Mouse (Mus musculus): Measurements from ENCODE around the gene Mapk8ip2. TPM values are rescaled to one million over a fixed set of nuclear protein-coding genes. Genes with fewer than 3 reads are reported as not detected.

The Mapk8ip2 gene
- polyA plus RNA-seq, 1 experiment from 2014 or later: 47.3 TPM

DNA sequence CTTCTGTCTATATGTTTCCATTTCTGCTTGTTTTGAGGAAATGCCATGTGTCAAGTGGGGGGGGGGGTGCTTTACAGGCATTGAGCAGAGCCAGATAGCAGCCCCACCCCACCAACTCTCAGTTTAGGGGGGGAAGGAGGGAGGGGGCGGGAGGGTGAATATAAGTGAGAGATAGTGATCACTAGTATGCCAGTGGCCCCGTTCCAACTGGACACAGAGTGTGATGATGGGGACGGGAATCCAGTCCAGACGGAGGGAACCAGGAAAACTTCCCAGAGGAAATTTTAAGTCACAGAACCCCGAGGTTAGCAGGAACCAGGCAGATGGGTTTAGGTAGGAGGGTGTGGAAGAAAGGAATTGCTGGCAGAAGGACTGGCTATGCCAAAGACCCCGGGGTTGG, 1.9 kb downstream of the Mapk8ip2 start:
- H3K4me1 ChIP-seq: peaks cover 26% of the 10 kb centered on the region
- ATAC-seq: no peak
- H3K9ac ChIP-seq: peak overlapping the region; percentile 88
- peaks cover 12% of the 10 kb centered on the region for H3K27me3 ChIP-seq
- no peaks in the 10 kb centered on the region for H3K9me3 ChIP-seq (replicated peaks)
- H3K27ac ChIP-seq: no peak overlapping the region
- H3K4me2 ChIP-seq: peak overlapping the region; percentile 88
- WGBS: 82% methylated on average over 6 of the region's 6 CpGs
- peak overlapping the region; percentile 85 for H3K4me3 ChIP-seq
- peaks cover 44% of the 10 kb centered on the region for H3K36me3 ChIP-seq (ENCODE audit: poor library complexity, severe bottlenecking)

- 94% methylated on average over 15 of the region's 15 CpGs for WGBS
- ATAC-seq: no peak
- H3K9me3 ChIP-seq (replicated peaks): no peaks in the 10 kb centered on the region
- H3K36me3 ChIP-seq (ENCODE audit: poor library complexity, severe bottlenecking): peaks cover 73% of the 10 kb centered on the region
- H3K4me3 ChIP-seq: no peak overlapping the region
- H3K4me2 ChIP-seq: no peak overlapping the region
- H3K4me1 ChIP-seq: peaks cover 20% of the 10 kb centered on the region
- H3K27ac ChIP-seq: no peak overlapping the region
- no peak overlapping the region for H3K9ac ChIP-seq
- no peaks in the 10 kb centered on the region for H3K27me3 ChIP-seq
Measured at GRCm38 (mm10) chr15:89458942-89459341, 5.2 kb downstream of the Mapk8ip2 start.

DNA sequence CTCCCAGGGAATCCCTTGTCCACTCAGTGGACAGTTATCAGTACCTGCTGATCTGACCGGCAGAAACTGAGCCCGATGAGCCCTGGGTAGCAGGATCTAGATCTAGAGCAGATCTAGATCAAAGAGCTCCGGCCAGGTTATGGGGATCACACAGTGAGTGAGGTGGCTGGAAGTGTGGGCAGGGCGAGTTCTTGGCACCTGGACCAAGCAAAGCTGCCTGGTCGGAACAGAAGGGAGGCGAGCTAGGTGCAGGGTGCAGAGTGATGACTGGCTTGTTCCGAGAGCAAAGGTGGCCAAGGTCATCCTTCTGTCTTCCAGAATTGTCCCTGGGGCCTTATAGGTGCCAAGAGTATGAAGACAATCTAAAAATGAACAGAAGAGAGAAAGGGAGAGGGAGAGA, 6.1 kb downstream of the Mapk8ip2 start:
- 91% methylated on average over 7 of the region's 7 CpGs for WGBS
- no peak for ATAC-seq
- no peaks in the 10 kb centered on the region for H3K9me3 ChIP-seq (replicated peaks)
- H3K27ac ChIP-seq: no peak overlapping the region
- peaks cover 16% of the 10 kb centered on the region for H3K4me1 ChIP-seq
- no peak overlapping the region for H3K4me3 ChIP-seq
- no peak overlapping the region for H3K9ac ChIP-seq
- H3K36me3 ChIP-seq (ENCODE audit: poor library complexity, severe bottlenecking): peaks cover 76% of the 10 kb centered on the region
- no peaks in the 10 kb centered on the region for H3K27me3 ChIP-seq
- H3K4me2 ChIP-seq: no peak overlapping the region

DNA sequence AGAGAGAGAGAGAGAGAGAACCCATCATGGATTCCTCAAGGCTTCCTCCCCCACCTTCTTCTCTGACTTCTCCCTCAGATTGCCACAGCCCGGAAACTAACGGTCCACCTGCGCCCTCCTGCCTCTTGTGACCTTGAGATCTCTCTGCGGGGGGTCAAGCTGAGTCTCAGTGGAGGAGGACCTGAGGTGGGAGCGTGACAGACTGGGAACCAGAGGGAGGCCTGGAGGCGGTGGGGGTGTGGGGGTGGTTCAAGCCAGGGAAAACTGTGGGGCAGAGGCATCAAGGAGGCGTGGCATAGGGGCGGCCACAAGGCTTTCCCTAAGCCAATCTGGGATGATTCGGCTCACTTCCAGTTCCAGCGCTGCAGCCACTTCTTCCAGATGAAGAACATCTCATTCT, 6.6 kb downstream of the Mapk8ip2 start:
- ATAC-seq: no peak
- Histone ChIP-seq H3K4me1 (peaks cover 15% of the 10 kb centered on the region), H3K4me2 (no peak overlapping the region), H3K9ac (no peak overlapping the region), H3K27ac (no peak overlapping the region), H3K9me3 (replicated peaks) (no peaks in the 10 kb centered on the region), H3K36me3 (ENCODE audit: poor library complexity, severe bottlenecking) (peaks cover 76% of the 10 kb centered on the region), H3K4me3 (no peak overlapping the region), H3K27me3 (no peaks in the 10 kb centered on the region)
- WGBS: 80% methylated on average over 10 of the region's 10 CpGs

- 89% methylated on average over 15 of the region's 15 CpGs for WGBS
- Histone ChIP-seq H3K27ac (no peak overlapping the region), H3K9ac (no peak overlapping the region), H3K4me3 (no peak overlapping the region), H3K9me3 (replicated peaks) (no peaks in the 10 kb centered on the region), H3K4me1 (peaks cover 6% of the 10 kb centered on the region), H3K27me3 (no peaks in the 10 kb centered on the region), H3K4me2 (no peak overlapping the region), H3K36me3 (ENCODE audit: poor library complexity, severe bottlenecking) (peaks cover 75% of the 10 kb centered on the region)
- no peak for ATAC-seq
Measured at GRCm38 (mm10) chr15:89461321-89461720, 7.6 kb downstream of the Mapk8ip2 start.

- H3K4me2 ChIP-seq: no peak overlapping the region
- H3K4me3 ChIP-seq: no peak overlapping the region
- WGBS: 84% methylated on average over 7 of the region's 7 CpGs
- no peaks in the 10 kb centered on the region for H3K9me3 ChIP-seq (replicated peaks)
- no peaks in the 10 kb centered on the region for H3K27me3 ChIP-seq
- H3K27ac ChIP-seq: no peak overlapping the region
- ATAC-seq: no peak
- peaks cover 4% of the 10 kb centered on the region for H3K4me1 ChIP-seq
- no peak overlapping the region for H3K9ac ChIP-seq
- H3K36me3 ChIP-seq (ENCODE audit: poor library complexity, severe bottlenecking): peaks cover 67% of the 10 kb centered on the region
Measured at GRCm38 (mm10) chr15:89462176-89462575, 8.5 kb downstream of the Mapk8ip2 start.

- no peak overlapping the region for H3K27ac ChIP-seq
- peaks cover 53% of the 10 kb centered on the region for H3K36me3 ChIP-seq (ENCODE audit: poor library complexity, severe bottlenecking)
- H3K4me1 ChIP-seq: peaks cover 4% of the 10 kb centered on the region
- H3K4me2 ChIP-seq: no peak overlapping the region
- no peak overlapping the region for H3K9ac ChIP-seq
- H3K4me3 ChIP-seq: no peak overlapping the region
- WGBS: 67% methylated on average over 5 of the region's 5 CpGs
- H3K27me3 ChIP-seq: no peaks in the 10 kb centered on the region
- no peak for ATAC-seq
- no peaks in the 10 kb centered on the region for H3K9me3 ChIP-seq (replicated peaks)
Measured at GRCm38 (mm10) chr15:89463334-89464235, 9.9 kb downstream of the Mapk8ip2 start.

DNA sequence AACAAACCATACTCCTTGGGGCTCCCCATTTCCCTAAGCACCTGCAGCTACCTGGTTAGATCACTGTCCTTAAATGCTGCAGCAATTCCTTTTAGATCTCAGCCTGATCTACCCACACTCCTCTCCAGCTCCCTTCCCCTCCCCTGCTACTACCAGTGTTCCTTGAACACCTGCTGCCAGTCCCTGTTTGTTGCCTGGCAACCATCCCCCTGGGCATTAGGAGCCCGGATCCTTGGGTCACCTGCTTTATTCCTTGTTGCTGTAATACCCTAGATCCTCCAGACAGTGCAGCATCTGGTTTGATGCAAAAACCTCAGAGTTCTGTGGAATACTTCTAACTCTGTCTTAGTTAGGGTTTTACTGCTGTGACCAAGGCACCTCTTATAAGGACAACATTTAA, 11.3 kb downstream of the Mapk8ip2 start:
- H3K4me1 ChIP-seq: peaks cover 4% of the 10 kb centered on the region
- no peak overlapping the region for H3K4me3 ChIP-seq
- 7% methylated on average over 1 of the region's 1 CpGs for WGBS
- peak; percentile 66; the same call in 1 of the 2 replicates for ATAC-seq
- H3K9me3 ChIP-seq (replicated peaks): no peaks in the 10 kb centered on the region
- no peak overlapping the region for H3K4me2 ChIP-seq
- no peaks in the 10 kb centered on the region for H3K27me3 ChIP-seq
- H3K9ac ChIP-seq: no peak overlapping the region
- H3K36me3 ChIP-seq (ENCODE audit: poor library complexity, severe bottlenecking): peaks cover 38% of the 10 kb centered on the region
- H3K27ac ChIP-seq: no peak overlapping the region; the same call in 1 of the 2 replicates

- H3K36me3 ChIP-seq (ENCODE audit: poor library complexity, severe bottlenecking): peaks cover 5% of the 10 kb centered on the region
- H3K27me3 ChIP-seq: no peaks in the 10 kb centered on the region
- WGBS: 33% methylated on average over 2 of the region's 2 CpGs
- no peak overlapping the region for H3K4me3 ChIP-seq
- H3K9ac ChIP-seq: no peak overlapping the region
- no peak overlapping the region for H3K27ac ChIP-seq
- no peak overlapping the region for H3K4me2 ChIP-seq
- ATAC-seq: 0 out of 2 replicates have a peak, but pooled peaks have one; percentile 17
- H3K4me1 ChIP-seq: peaks cover 4% of the 10 kb centered on the region
- H3K9me3 ChIP-seq (replicated peaks): no peaks in the 10 kb centered on the region
Measured at GRCm38 (mm10) chr15:89468577-89468976, 14.9 kb downstream of the Mapk8ip2 start.

- WGBS: 90% methylated on average over 4 of the region's 4 CpGs
- no peak overlapping the region for H3K4me2 ChIP-seq
- no peaks in the 10 kb centered on the region for H3K27me3 ChIP-seq
- no peak for ATAC-seq
- H3K4me3 ChIP-seq: no peak overlapping the region
- H3K9me3 ChIP-seq (replicated peaks): no peaks in the 10 kb centered on the region
- H3K27ac ChIP-seq: no peak overlapping the region
- peaks cover 9% of the 10 kb centered on the region for H3K4me1 ChIP-seq
- H3K36me3 ChIP-seq (ENCODE audit: poor library complexity, severe bottlenecking): no peaks in the 10 kb centered on the region
- H3K9ac ChIP-seq: no peak overlapping the region
Measured at GRCm38 (mm10) chr15:89471476-89471875, 17.8 kb downstream of the Mapk8ip2 start.

GRCm38 (mm10) chr15:89473370-89473769, 19.7 kb downstream of the Mapk8ip2 start:
- 89% methylated on average over 9 of the region's 9 CpGs for WGBS
- no peaks in the 10 kb centered on the region; the same call in 1 of the 2 replicates for H3K27me3 ChIP-seq
- ATAC-seq: no peak
- H3K9ac ChIP-seq: no peak overlapping the region
- H3K9me3 ChIP-seq (replicated peaks): no peaks in the 10 kb centered on the region
- no peak overlapping the region for H3K4me2 ChIP-seq
- H3K4me3 ChIP-seq: no peak overlapping the region
- no peak overlapping the region for H3K27ac ChIP-seq
- H3K4me1 ChIP-seq: peaks cover 9% of the 10 kb centered on the region
- H3K36me3 ChIP-seq (ENCODE audit: poor library complexity, severe bottlenecking): no peaks in the 10 kb centered on the region

DNA sequence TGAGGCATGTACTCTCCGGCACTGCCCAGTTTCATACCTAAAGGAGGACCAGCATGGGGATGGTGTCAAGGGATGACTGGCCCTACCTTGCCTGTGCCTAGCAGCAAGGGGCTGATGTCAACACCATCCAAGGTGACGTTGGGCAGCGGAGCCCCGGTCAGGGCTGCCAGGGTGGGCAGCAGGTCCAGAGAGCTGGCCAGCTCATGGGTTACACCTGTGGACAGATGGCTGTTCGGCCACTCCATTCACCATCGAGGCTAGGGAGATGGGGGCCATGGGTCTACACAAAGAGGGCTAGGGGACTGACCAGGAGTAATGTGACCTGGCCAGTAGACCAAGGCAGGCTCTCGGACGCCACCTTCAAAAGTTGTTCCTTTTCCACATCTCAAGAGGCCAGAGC, 20.2 kb downstream of the Mapk8ip2 start:
- Histone ChIP-seq H3K27me3 (no peaks in the 10 kb centered on the region; the same call in 1 of the 2 replicates), H3K4me1 (peaks cover 9% of the 10 kb centered on the region), H3K27ac (no peak overlapping the region), H3K9me3 (replicated peaks) (no peaks in the 10 kb centered on the region), H3K9ac (no peak overlapping the region), H3K36me3 (ENCODE audit: poor library complexity, severe bottlenecking) (no peaks in the 10 kb centered on the region), H3K4me3 (no peak overlapping the region), H3K4me2 (no peak overlapping the region)
- no peak for ATAC-seq
- WGBS: 96% methylated on average over 8 of the region's 8 CpGs

Data from forebrain, embryonic 13.5 days (tissue).